21 mouse cellular contexts compared by ENCODE assay signal in genomic region chr19:37340931-37341330, GRCm38 (mm10). TPM values are rescaled to one million over a fixed set of nuclear protein-coding genes. Genes with fewer than 3 reads are reported as not detected.
DNase-seq lines count a peak whose midpoint lies in the region; ATAC-seq and TF ChIP-seq lines count a peak whose summit lies in the region.
"Had no signal": no experiment of that assay in that cellular context is flagged by ENCODE, and none has a peak within 500 bp of the region (broad histone marks: within the 10 kb centered on the region; RNA-seq: fewer than 3 reads in every experiment).

No protein-coding gene starts in this region.

- peaks cover 20% of the 10 kb centered on the region for H3K4me1 ChIP-seq in heart, embryonic 15.5 days (replicated peaks)
- H3K4me1 ChIP-seq in ES-Bruce4 (ENCODE audit: control insufficient read depth, insufficient read depth, low read length): no peaks in the 10 kb centered on the region
- no peaks in the 10 kb centered on the region for H3K4me1 ChIP-seq in forebrain, postnatal 0 days (ENCODE audit: insufficient read depth)
- H3K4me1 ChIP-seq: embryonic facial prominence, embryonic 12.5 days; forebrain, embryonic 15.5 days; hindbrain, embryonic 10.5 days; intestine, embryonic 15.5 days had no signal

- peak overlapping the region; percentile 5; the same call in 1 of the 2 replicates for H3K27ac ChIP-seq in heart, embryonic 15.5 days
- H3K27ac ChIP-seq in ES-Bruce4 (ENCODE audit: insufficient read depth, low read length): peak overlapping the region; percentile 4; the same call in 1 of the 2 replicates
- H3K27ac ChIP-seq in forebrain, postnatal 0 days (ENCODE audit: low read depth, low read length): no peak overlapping the region
- H3K27ac ChIP-seq: embryonic facial prominence, embryonic 12.5 days; forebrain, embryonic 15.5 days; hindbrain, embryonic 10.5 days; hindbrain, embryonic 14.5 days; intestine, embryonic 15.5 days had no signal

- TF ChIP-seq POLR2A in ES-Bruce4 (IDR thresholded peaks at IDR 0.05; ENCODE audit: insufficient read depth, low read length): no peak

- DNase-seq in heart, postnatal 4 days: no peak
- peak; percentile 51 for DNase-seq in ZHBTc4 (ENCODE audit: low read depth, low spot score)
- DNase-seq in thymus, postnatal 14 days: no peak
- DNase-seq in left cerebral cortex, postnatal 36 days (ENCODE audit: low spot score in 2 of 2): no peak
- DNase-seq in forebrain, postnatal 0 days: no peak
- DNase-seq: adrenal gland, adult 8-10 months; adrenal gland, postnatal 36 days; cerebellum, adult 2 months; cerebellum, postnatal 14 days; gastrocnemius, postnatal 14 days; heart, postnatal 14 days; kidney, adult 18-20 months had no signal

- no peak for TF ChIP-seq EP300 in ES-Bruce4 (IDR thresholded peaks at IDR 0.05; ENCODE audit: insufficient read depth, low read depth, low read length)

- no peak overlapping the region for H3K4me2 ChIP-seq in heart, embryonic 15.5 days
- no peak overlapping the region for H3K4me2 ChIP-seq in forebrain, postnatal 0 days (ENCODE audit: low read depth)
- H3K4me2 ChIP-seq: embryonic facial prominence, embryonic 12.5 days; forebrain, embryonic 15.5 days; heart, embryonic 11.5 days; hindbrain, embryonic 14.5 days; intestine, embryonic 15.5 days had no signal

- TF ChIP-seq CTCF in ES-Bruce4 (IDR thresholded peaks at IDR 0.05; ENCODE audit: low read depth, low read length): no peak
- TF ChIP-seq CTCF in forebrain, postnatal 0 days (IDR thresholded peaks at IDR 0.05; ENCODE audit: low read depth): no peak

- no peak overlapping the region for H3K9ac ChIP-seq in heart, embryonic 15.5 days
- H3K9ac ChIP-seq in ES-Bruce4 (ENCODE audit: low read depth, poor library complexity, severe bottlenecking): no peak overlapping the region
- no peak overlapping the region for H3K9ac ChIP-seq in forebrain, postnatal 0 days
- H3K9ac ChIP-seq: embryonic facial prominence, embryonic 12.5 days; forebrain, embryonic 15.5 days; hindbrain, embryonic 14.5 days; intestine, embryonic 15.5 days had no signal

- no peaks in the 10 kb centered on the region for H3K27me3 ChIP-seq in heart, embryonic 15.5 days
- H3K27me3 ChIP-seq in ES-Bruce4 (ENCODE audit: control insufficient read depth, insufficient read depth, low read length, poor library complexity, severe bottlenecking): no peaks in the 10 kb centered on the region
- H3K27me3 ChIP-seq in forebrain, postnatal 0 days (ENCODE audit: insufficient read depth, low read length): no peaks in the 10 kb centered on the region
- H3K27me3 ChIP-seq: CH12.LX; embryonic facial prominence, embryonic 12.5 days; forebrain, embryonic 15.5 days; intestine, embryonic 15.5 days had no signal

- H3K36me3 ChIP-seq in heart, embryonic 15.5 days: no peaks in the 10 kb centered on the region
- no peaks in the 10 kb centered on the region for H3K36me3 ChIP-seq in ES-Bruce4 (ENCODE audit: control insufficient read depth, insufficient read depth, low read length, poor library complexity, severe bottlenecking)
- no peaks in the 10 kb centered on the region for H3K36me3 ChIP-seq in forebrain, postnatal 0 days (ENCODE audit: insufficient read depth)
- H3K36me3 ChIP-seq: embryonic facial prominence, embryonic 12.5 days; forebrain, embryonic 15.5 days; hindbrain, embryonic 10.5 days; intestine, embryonic 15.5 days had no signal

- no peak for ATAC-seq in heart, embryonic 15.5 days (replicated peaks; ENCODE audit: insufficient number of reproducible peaks, insufficient read depth, low FRiP score, low read depth)
- ATAC-seq in forebrain, postnatal 0 days: no peak
- ATAC-seq: forebrain, embryonic 15.5 days; intestine, embryonic 15.5 days had no signal

- H3K4me3 ChIP-seq in heart, embryonic 15.5 days: no peak overlapping the region
- no peak overlapping the region for H3K4me3 ChIP-seq in ES-Bruce4 (ENCODE audit: low read depth, low read length)
- H3K4me3 ChIP-seq in forebrain, postnatal 0 days (ENCODE audit: low read depth, low read length): no peak overlapping the region
- H3K4me3 ChIP-seq: embryonic facial prominence, embryonic 12.5 days; forebrain, embryonic 15.5 days; hindbrain, embryonic 10.5 days; intestine, embryonic 15.5 days had no signal

- intact Hi-C loops in left cerebral cortex, postnatal 36 days (cut with DNase I): no loop called here

- WGBS in heart, embryonic 15.5 days: 59% methylated on average over 5 of the region's 5 CpGs
- WGBS in forebrain, postnatal 0 days: 85% methylated on average over 5 of the region's 5 CpGs

- no peaks in the 10 kb centered on the region for H3K9me3 ChIP-seq in heart, embryonic 15.5 days (replicated peaks)
- H3K9me3 ChIP-seq in ES-Bruce4 (replicated peaks; ENCODE audit: control insufficient read depth, insufficient read depth, low read length, poor library complexity, severe bottlenecking): no peaks in the 10 kb centered on the region
- H3K9me3 ChIP-seq in forebrain, postnatal 0 days (ENCODE audit: low read length): no peaks in the 10 kb centered on the region
- H3K9me3 ChIP-seq: embryonic facial prominence, embryonic 12.5 days; forebrain, embryonic 15.5 days; hindbrain, embryonic 10.5 days; intestine, embryonic 15.5 days had no signal

RNA-seq across cellular contexts. Expression of gene Ide, which starts 3.3 kb away (rescaled TPM):
- polyA plus RNA-seq in heart, embryonic 15.5 days (2015; fragmentation: Nextera tagmentation; extraction: Ambion mirVana): 66.5 and 66.6 TPM in 2 replicates
- total RNA-seq in heart, postnatal 4 days (2021): 100 to 1,000 TPM; 102 to 106 TPM
- 137 and 147 TPM in 2 replicates for polyA plus RNA-seq in ES-Bruce4 (2011; ENCODE audit: insufficient read depth, insufficient read length, low read depth, missing spikeins)
- 10 to 100 TPM; 34.1 to 37.4 TPM for total RNA-seq in left cerebral cortex, postnatal 36 days (2021)
- 20.4 and 25.7 TPM in 2 replicates for total RNA-seq in forebrain, postnatal 0 days (2014; rRNA removed)
- polyA plus RNA-seq in forebrain, postnatal 0 days (2015; fragmentation: Nextera tagmentation; extraction: Ambion mirVana): 18.1 and 31.1 TPM in 2 replicates

RNA-seq across cellular contexts. Expression of gene Kif11, which starts 35.3 kb away (rescaled TPM):
- polyA plus RNA-seq in heart, embryonic 15.5 days (2015; fragmentation: Nextera tagmentation; extraction: Ambion mirVana): 39.6 and 45.4 TPM in 2 replicates
- 10 to 100 TPM; 36.8 to 41.7 TPM for total RNA-seq in heart, postnatal 4 days (2021)
- 130 and 146 TPM in 2 replicates for polyA plus RNA-seq in ES-Bruce4 (2011; ENCODE audit: insufficient read depth, insufficient read length, low read depth, missing spikeins)
- total RNA-seq in left cerebral cortex, postnatal 36 days (2021): 1 to 10 TPM; 1.1 TPM
- total RNA-seq in forebrain, postnatal 0 days (2014; rRNA removed): 9.1 and 15.2 TPM in 2 replicates
- polyA plus RNA-seq in forebrain, postnatal 0 days (2015; fragmentation: Nextera tagmentation; extraction: Ambion mirVana): 5.4 and 6.3 TPM in 2 replicates
